Comparison of ENCODE assay signal across 8 mouse cellular contexts in the genomic region with DNA sequence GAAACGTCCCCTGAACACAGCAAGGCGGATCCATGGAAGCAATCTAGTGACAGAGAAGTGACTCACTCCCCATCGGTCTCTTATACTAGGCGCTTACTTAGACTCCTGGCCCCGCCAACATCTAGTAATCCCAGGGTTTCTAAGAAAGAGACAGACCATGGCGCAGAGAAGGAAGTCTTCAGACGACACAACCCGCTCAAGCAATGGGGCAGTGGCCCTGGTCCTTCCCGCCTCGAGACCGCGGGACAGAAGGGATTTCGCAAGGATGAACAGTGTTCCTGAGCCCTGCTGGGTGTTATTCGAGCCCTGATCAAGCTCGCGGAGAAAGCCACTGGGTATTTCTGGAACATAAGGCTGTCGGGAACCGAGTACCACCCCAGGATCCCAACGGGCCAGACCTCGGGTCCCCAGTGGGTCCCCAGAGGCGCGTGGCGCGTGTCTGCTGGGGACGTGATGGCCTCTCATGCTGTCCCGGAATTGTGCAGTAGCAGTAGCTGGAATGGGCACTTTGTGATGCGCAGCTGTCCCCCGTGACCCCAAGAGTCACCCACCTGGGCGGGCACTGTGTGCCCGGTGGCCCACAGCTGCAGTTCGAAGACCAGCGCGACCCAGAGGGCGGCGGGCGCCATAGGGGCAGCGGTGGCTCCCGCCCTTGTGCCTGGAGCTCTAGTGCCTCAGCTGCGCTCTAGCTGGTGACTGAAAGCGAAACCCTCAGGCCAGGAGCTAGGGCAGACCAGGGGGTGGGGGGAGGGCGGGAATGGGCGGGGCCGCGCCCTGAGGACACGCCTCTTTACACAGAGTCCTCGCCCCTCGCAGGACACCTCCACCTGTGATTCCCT. TPM values are rescaled to one million over a fixed set of nuclear protein-coding genes. Genes with fewer than 3 reads are reported as not detected.
DNase-seq lines count a peak whose midpoint lies in the region; ATAC-seq lines count a peak whose summit lies in the region.

Gene Tnfrsf1b, minus strand, starts transcription at position 698 of the 839 bp plus-strand sequence.

- no peaks in the 10 kb centered on the region for H3K36me3 ChIP-seq in forebrain, embryonic 13.5 days (ENCODE audit: poor library complexity, severe bottlenecking)
- H3K36me3 ChIP-seq in limb, embryonic 11.5 days (ENCODE audit: control insufficient read depth, insufficient read depth, low read length) = no peaks in the 10 kb centered on the region
- H3K36me3 ChIP-seq in midbrain, embryonic 11.5 days (ENCODE audit: control insufficient read depth, insufficient read depth, low read length) = no peaks in the 10 kb centered on the region
- no peaks in the 10 kb centered on the region for H3K36me3 ChIP-seq in stomach, embryonic 15.5 days

- peak within 1 kb of the TSS; percentile 50 for H3K9ac ChIP-seq in forebrain, embryonic 13.5 days
- H3K9ac ChIP-seq in limb, embryonic 11.5 days (ENCODE audit: low read length) = peak within 1 kb of the TSS; percentile 50
- H3K9ac ChIP-seq in midbrain, embryonic 11.5 days (ENCODE audit: low read length) = peak within 1 kb of the TSS; percentile 49
- peak within 1 kb of the TSS; percentile 39; the same call in 1 of the 2 replicates for H3K9ac ChIP-seq in stomach, embryonic 15.5 days

- H3K4me3 ChIP-seq in forebrain, embryonic 13.5 days = peak within 1 kb of the TSS; percentile 40
- H3K4me3 ChIP-seq in limb, embryonic 11.5 days (ENCODE audit: low read depth, low read length) = peak within 1 kb of the TSS; percentile 43
- H3K4me3 ChIP-seq in midbrain, embryonic 11.5 days (ENCODE audit: low read depth, low read length) = peak within 1 kb of the TSS; percentile 38
- peak within 1 kb of the TSS; percentile 55 for H3K4me3 ChIP-seq in stomach, embryonic 15.5 days (replicated peaks)

- 0 out of 2 replicates have a peak, but pooled peaks cover 8% of the 10 kb centered on the region for H3K4me1 ChIP-seq in forebrain, embryonic 13.5 days
- 0 out of 2 replicates have a peak, but pooled peaks cover 5% of the 10 kb centered on the region for H3K4me1 ChIP-seq in limb, embryonic 11.5 days (ENCODE audit: control insufficient read depth, insufficient read depth, low read length)
- H3K4me1 ChIP-seq in midbrain, embryonic 11.5 days (ENCODE audit: control insufficient read depth, insufficient read depth, low read length) = peaks cover 7% of the 10 kb centered on the region; the same call in 1 of the 2 replicates
- peaks cover 7% of the 10 kb centered on the region; the same call in 1 of the 2 replicates for H3K4me1 ChIP-seq in stomach, embryonic 15.5 days

- under 1% methylated on average over 47 of the region's 47 CpGs for WGBS in forebrain, embryonic 13.5 days
- WGBS in limb, embryonic 11.5 days = under 1% methylated on average over 44 of the region's 47 CpGs
- under 1% methylated on average over 39 of the region's 47 CpGs for WGBS in midbrain, embryonic 11.5 days
- WGBS in stomach, embryonic 15.5 days = 2% methylated on average over 46 of the region's 47 CpGs

- DNase-seq in 3134 (ENCODE audit: extremely low read depth, insufficient read length, low spot score) = peak; percentile 85
- peak; percentile 89 for DNase-seq in ZHBTc4 (ENCODE audit: low read depth, low spot score)
- peak; percentile 54 for DNase-seq in heart, postnatal 4 days
- DNase-seq in limb, embryonic 11.5 days (ENCODE audit: low spot score) = peak; percentile 59
- peak; percentile 88 for DNase-seq in midbrain, embryonic 11.5 days (ENCODE audit: low spot score, missing footprints)

- no peak within 1 kb of the TSS for H3K27ac ChIP-seq in forebrain, embryonic 13.5 days
- H3K27ac ChIP-seq in limb, embryonic 11.5 days (replicated peaks; ENCODE audit: low read depth, low read length) = no peak within 1 kb of the TSS
- no peak within 1 kb of the TSS for H3K27ac ChIP-seq in midbrain, embryonic 11.5 days (ENCODE audit: low read depth, low read length)
- H3K27ac ChIP-seq in stomach, embryonic 15.5 days = no peak within 1 kb of the TSS

- H3K9me3 ChIP-seq in forebrain, embryonic 13.5 days (replicated peaks) = no peaks in the 10 kb centered on the region
- no peaks in the 10 kb centered on the region for H3K9me3 ChIP-seq in limb, embryonic 11.5 days (ENCODE audit: control insufficient read depth, low read length)
- no peaks in the 10 kb centered on the region for H3K9me3 ChIP-seq in midbrain, embryonic 11.5 days (ENCODE audit: control insufficient read depth, low read length)
- no peaks in the 10 kb centered on the region for H3K9me3 ChIP-seq in stomach, embryonic 15.5 days

- peak within 1 kb of the TSS; percentile 70 for H3K4me2 ChIP-seq in forebrain, embryonic 13.5 days
- peak within 1 kb of the TSS; percentile 93 for H3K4me2 ChIP-seq in limb, embryonic 11.5 days (ENCODE audit: low read depth, severe bottlenecking)
- peak within 1 kb of the TSS; percentile 75 for H3K4me2 ChIP-seq in midbrain, embryonic 11.5 days
- H3K4me2 ChIP-seq in stomach, embryonic 15.5 days = peak within 1 kb of the TSS; percentile 96

- ATAC-seq in forebrain, embryonic 13.5 days = peak; percentile 65; the same call in 1 of the 2 replicates
- ATAC-seq in limb, embryonic 11.5 days (ENCODE audit: insufficient number of reproducible peaks, low FRiP score, low TSS enrichment, low read depth) = peak; percentile 80
- ATAC-seq in midbrain, embryonic 11.5 days (ENCODE audit: low FRiP score) = peak; percentile 82
- peak; percentile 80 for ATAC-seq in stomach, embryonic 15.5 days (ENCODE audit: insufficient read depth, low FRiP score, low read depth)
- no peak; the same call in 1 of the 2 replicates for ATAC-seq in frontal cortex, adult (ENCODE audit: low TSS enrichment)

- H3K27me3 ChIP-seq in forebrain, embryonic 13.5 days = peaks cover 27% of the 10 kb centered on the region
- H3K27me3 ChIP-seq in limb, embryonic 11.5 days (ENCODE audit: control insufficient read depth, insufficient read depth, low read length) = peaks cover 9% of the 10 kb centered on the region
- peaks cover 15% of the 10 kb centered on the region for H3K27me3 ChIP-seq in midbrain, embryonic 11.5 days (ENCODE audit: control insufficient read depth, insufficient read depth, low read length)
- peaks cover 10% of the 10 kb centered on the region; the same call in 1 of the 2 replicates for H3K27me3 ChIP-seq in stomach, embryonic 15.5 days (replicated peaks)

RNA-seq across cellular contexts. Expression of gene Tnfrsf1b, which starts in this region (rescaled TPM):
- 1.6 and 1.8 TPM in 2 replicates for polyA plus RNA-seq in forebrain, embryonic 13.5 days (2015; fragmentation: Nextera tagmentation; extraction: Ambion mirVana)
- total RNA-seq in heart, postnatal 4 days (2021) = 1 to 10 TPM; 4.5 to 5.0 TPM
- polyA plus RNA-seq in limb, embryonic 11.5 days (2014; fragmentation: Nextera tagmentation; extraction: Ambion mirVana) = 2.2 TPM in 2 replicates
- polyA plus RNA-seq in midbrain, embryonic 11.5 days (2014; fragmentation: Nextera tagmentation; extraction: Ambion mirVana) = 1.9 and 2.4 TPM in 2 replicates
- polyA plus RNA-seq in stomach, embryonic 15.5 days (2015; fragmentation: Nextera tagmentation; extraction: Ambion mirVana) = 5.9 and 6.4 TPM in 2 replicates
